Mouse (Mus musculus): ENCODE measurements around the gene Grin2d. TPM values are rescaled to one million over a fixed set of nuclear protein-coding genes. Genes with fewer than 3 reads are reported as not detected.
"Not testable (repeated sequence)": the region's sequence is repeated elsewhere in the genome, so short reads cannot be mapped to it uniquely, and the experiment has no call there.

Gene Grin2d
- polyA plus RNA-seq, 1 experiment from 2014 or later = 0.43 TPM

DNA sequence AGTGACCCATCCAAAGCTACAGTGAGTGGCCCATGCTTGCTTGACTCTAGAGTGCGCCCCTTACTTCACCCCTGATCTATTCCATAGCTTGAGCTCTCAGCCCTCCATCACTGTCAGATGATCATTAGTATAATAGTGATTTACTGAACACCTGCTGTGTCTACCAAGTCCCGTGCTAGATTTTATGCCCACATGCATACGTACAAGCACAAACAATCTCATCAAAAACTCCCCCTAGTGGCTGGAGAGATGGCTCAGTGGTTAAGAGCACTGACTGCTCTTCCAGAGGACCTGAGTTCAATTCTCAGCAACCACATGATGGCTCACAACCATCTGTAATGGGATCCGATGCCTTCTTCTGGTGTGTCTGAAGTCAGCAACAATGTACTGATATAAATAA, 19.9 kb upstream of the Grin2d start:
- not testable (repeated sequence) for H3K27me3 ChIP-seq (ENCODE audit: insufficient read depth, low read length); ATAC-seq (ENCODE audit: insufficient read depth); H3K9ac ChIP-seq; H3K4me1 ChIP-seq (ENCODE audit: insufficient read depth); H3K36me3 ChIP-seq (ENCODE audit: insufficient read depth); H3K9me3 ChIP-seq (ENCODE audit: low read depth, low read length)
- peak; percentile 55 for TF ChIP-seq CTCF (IDR thresholded peaks at IDR 0.05; ENCODE audit: low read depth)
- DNase-seq = peak; percentile 70
- Histone ChIP-seq H3K4me2 (peak overlapping the region; percentile 96), H3K4me3 (ENCODE audit: low read depth, low read length) (peak overlapping the region; percentile 49; the same call in 1 of the 2 replicates), H3K27ac (ENCODE audit: low read depth) (0 out of 2 replicates have a peak overlapping the region, but pooled peaks have one; percentile 81)
- WGBS = 63% methylated on average over 4 of the region's 4 CpGs

DNA sequence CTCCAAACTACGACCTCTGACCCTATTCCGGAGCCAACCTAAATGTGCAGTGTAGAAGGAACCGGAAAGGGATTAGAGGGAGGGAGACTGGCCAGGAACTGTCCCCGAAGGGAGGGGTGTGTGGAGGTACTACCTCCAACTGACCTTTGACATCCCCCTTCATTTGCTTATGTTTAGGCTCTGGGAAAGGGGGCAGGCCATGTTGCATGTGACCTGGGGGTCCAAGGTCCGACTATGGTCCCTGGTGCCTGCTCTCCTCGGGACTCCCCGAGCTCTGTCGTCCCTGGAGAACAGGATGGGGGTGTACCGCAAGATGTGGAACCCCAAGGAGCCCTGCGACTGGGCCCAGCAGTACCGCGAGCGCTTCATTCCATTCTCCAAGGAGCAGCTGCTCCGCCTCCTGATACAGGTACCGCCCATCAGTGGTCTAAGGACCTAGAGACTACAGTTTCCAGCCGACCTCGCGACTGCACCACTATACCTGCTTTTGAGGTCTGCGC, 19.1 kb upstream of the Grin2d start:
- H3K4me3 ChIP-seq (ENCODE audit: low read depth, low read length) = peak overlapping the region; percentile 49
- H3K27ac ChIP-seq (ENCODE audit: low read depth) = peak overlapping the region; percentile 81
- 3% methylated on average over 19 of the region's 19 CpGs for WGBS
- H3K36me3 ChIP-seq (ENCODE audit: insufficient read depth) = no peaks in the 10 kb centered on the region
- H3K9me3 ChIP-seq (ENCODE audit: low read depth, low read length) = no peaks in the 10 kb centered on the region
- H3K9ac ChIP-seq = peak overlapping the region; percentile 69
- peak; percentile 69 for ATAC-seq (ENCODE audit: insufficient read depth)
- peak overlapping the region; percentile 96 for H3K4me2 ChIP-seq
- DNase-seq = peak; percentile 77
- TF ChIP-seq CTCF (IDR thresholded peaks at IDR 0.05; ENCODE audit: low read depth) = 0 out of 2 replicates have a peak, but pooled peaks have one; percentile 4
- H3K4me1 ChIP-seq (ENCODE audit: insufficient read depth) = 0 out of 2 replicates have a peak, but pooled peaks cover 6% of the 10 kb centered on the region
- H3K27me3 ChIP-seq (ENCODE audit: insufficient read depth, low read length) = no peaks in the 10 kb centered on the region

DNA sequence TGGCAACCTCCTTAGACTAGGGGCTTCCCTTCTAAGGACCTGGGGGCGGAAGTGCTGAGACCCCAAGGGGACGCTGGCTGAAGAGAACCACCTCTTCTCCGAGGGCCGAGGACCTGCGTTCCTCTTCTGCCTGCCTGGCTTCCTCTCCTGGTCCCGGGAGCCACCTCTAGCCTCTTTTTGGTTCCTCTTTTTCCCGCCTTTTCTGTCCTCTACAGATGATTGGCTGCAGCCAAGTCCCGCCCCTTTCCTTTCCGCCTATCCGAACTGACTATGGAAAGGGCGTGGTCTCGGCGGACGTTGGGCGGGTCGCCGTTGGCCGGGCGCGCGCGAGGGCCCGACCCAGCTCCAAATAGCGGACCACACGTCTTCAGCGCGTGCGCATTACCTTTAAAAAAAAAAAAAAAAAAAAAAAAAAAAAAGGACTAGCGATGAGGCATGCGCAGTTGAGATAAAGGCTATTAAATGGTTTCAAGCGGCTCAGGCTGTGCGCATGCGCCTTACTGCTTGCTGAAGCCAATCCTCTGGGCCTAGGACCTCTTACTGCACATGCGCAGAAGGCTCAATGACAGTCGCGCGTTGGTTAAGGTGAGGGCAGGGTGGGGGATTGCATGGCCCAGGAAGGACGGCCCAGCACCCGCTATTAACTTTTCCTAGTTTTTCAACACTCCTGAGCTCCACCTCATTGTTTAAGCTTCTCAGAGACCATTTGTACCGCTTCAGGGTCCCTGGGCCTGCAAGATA, 18.5 kb upstream of the Grin2d start, which contains the start of the genes Syngr4 and Tmem143:
Syngr4 (minus strand) TSS at position 198 of the 741 bp plus-strand sequence.
Tmem143 (plus strand) TSS at position 425 of the 741 bp plus-strand sequence.
- peak within 1 kb of the TSS; percentile 96 for H3K4me2 ChIP-seq
- peak; percentile 87 for ATAC-seq (ENCODE audit: insufficient read depth)
- no peak for TF ChIP-seq CTCF (IDR thresholded peaks at IDR 0.05; ENCODE audit: low read depth)
- peak within 1 kb of the TSS; percentile 49 for H3K4me3 ChIP-seq (ENCODE audit: low read depth, low read length)
- H3K9me3 ChIP-seq (ENCODE audit: low read depth, low read length) = no peaks in the 10 kb centered on the region
- 0 out of 2 replicates have a peak, but pooled peaks cover 6% of the 10 kb centered on the region for H3K4me1 ChIP-seq (ENCODE audit: insufficient read depth)
- WGBS = under 1% methylated on average over 40 of the region's 40 CpGs
- DNase-seq = peak; percentile 100
- H3K9ac ChIP-seq = peak within 1 kb of the TSS; percentile 69
- no peaks in the 10 kb centered on the region for H3K36me3 ChIP-seq (ENCODE audit: insufficient read depth)
- peak within 1 kb of the TSS; percentile 81 for H3K27ac ChIP-seq (ENCODE audit: low read depth)
- H3K27me3 ChIP-seq (ENCODE audit: insufficient read depth, low read length) = no peaks in the 10 kb centered on the region

DNA sequence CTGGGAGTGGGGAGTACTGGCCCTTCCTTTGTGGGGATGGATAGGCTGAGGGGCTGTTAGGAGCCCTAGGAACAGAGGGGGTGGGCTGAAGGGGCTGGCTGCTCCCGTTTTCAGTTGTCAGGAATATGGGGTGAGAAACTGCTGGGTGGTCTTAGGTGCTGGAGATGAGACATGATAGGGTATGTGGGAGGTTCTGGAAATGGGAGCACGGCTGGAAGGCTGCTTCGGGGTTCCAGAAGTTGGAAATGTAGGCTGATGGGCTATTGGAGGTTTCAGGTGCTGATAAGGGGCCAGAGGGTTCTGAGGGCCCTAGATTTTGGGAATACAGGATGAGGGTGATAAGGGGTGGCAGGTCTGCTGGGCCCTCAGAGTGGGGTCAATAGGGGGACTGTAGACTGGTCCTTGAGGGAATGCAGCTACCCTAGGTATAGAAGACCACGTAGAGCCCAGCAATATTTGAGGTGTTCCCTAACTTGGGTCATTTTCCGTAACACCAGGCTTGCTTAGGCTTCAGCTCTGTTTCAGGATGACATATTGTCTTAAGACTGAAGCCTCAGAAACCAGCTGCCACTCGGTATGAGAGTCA, 17.8 kb upstream of the Grin2d start:
- peak overlapping the region; percentile 49 for H3K4me3 ChIP-seq (ENCODE audit: low read depth, low read length)
- no peak overlapping the region for H3K9ac ChIP-seq
- no peaks in the 10 kb centered on the region for H3K9me3 ChIP-seq (ENCODE audit: low read depth, low read length)
- DNase-seq (no peak), ATAC-seq (ENCODE audit: insufficient read depth) (0 out of 2 replicates have a peak, but pooled peaks have one; percentile 29)
- H3K27ac ChIP-seq (ENCODE audit: low read depth) = peak overlapping the region; percentile 52; the same call in 1 of the 2 replicates
- H3K4me2 ChIP-seq = peak overlapping the region; percentile 96
- no peaks in the 10 kb centered on the region for H3K27me3 ChIP-seq (ENCODE audit: insufficient read depth, low read length)
- 61% methylated on average over 6 of the region's 6 CpGs for WGBS
- H3K36me3 ChIP-seq (ENCODE audit: insufficient read depth) = no peaks in the 10 kb centered on the region
- 0 out of 2 replicates have a peak, but pooled peaks cover 6% of the 10 kb centered on the region for H3K4me1 ChIP-seq (ENCODE audit: insufficient read depth)
- no peak for TF ChIP-seq CTCF (IDR thresholded peaks at IDR 0.05; ENCODE audit: low read depth)

DNA sequence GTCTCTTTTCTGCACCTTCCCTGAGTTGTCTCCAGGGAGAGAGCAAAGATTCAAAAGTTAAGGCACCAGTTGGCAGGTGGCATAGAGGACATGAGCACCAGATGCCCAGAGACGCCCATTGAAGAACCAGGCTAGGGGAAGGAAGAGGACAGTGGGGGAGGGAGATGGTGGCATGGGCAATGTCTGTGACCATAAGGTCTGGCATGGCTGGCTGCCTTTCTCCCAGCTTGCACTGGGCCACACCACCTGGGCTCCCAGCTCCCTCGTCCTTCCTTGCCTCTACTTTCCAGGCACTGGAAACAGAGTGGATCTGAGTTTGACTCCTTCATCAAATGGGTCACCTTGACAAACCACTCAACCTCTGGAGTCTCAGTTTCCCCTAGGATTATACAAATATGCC, 14.5 kb upstream of the Grin2d start:
- Histone ChIP-seq H3K27ac (ENCODE audit: low read depth) (no peak overlapping the region), H3K4me3 (ENCODE audit: low read depth, low read length) (no peak overlapping the region), H3K9me3 (ENCODE audit: low read depth, low read length) (no peaks in the 10 kb centered on the region), H3K36me3 (ENCODE audit: insufficient read depth) (no peaks in the 10 kb centered on the region), H3K4me2 (no peak overlapping the region), H3K4me1 (ENCODE audit: insufficient read depth) (0 out of 2 replicates have a peak, but pooled peaks cover 2% of the 10 kb centered on the region), H3K9ac (no peak overlapping the region), H3K27me3 (ENCODE audit: insufficient read depth, low read length) (no peaks in the 10 kb centered on the region)
- 77% methylated on average over 2 of the region's 2 CpGs for WGBS
- TF ChIP-seq CTCF (IDR thresholded peaks at IDR 0.05; ENCODE audit: low read depth) = no peak
- ATAC-seq (ENCODE audit: insufficient read depth) = no peak
- no peak for DNase-seq

DNA sequence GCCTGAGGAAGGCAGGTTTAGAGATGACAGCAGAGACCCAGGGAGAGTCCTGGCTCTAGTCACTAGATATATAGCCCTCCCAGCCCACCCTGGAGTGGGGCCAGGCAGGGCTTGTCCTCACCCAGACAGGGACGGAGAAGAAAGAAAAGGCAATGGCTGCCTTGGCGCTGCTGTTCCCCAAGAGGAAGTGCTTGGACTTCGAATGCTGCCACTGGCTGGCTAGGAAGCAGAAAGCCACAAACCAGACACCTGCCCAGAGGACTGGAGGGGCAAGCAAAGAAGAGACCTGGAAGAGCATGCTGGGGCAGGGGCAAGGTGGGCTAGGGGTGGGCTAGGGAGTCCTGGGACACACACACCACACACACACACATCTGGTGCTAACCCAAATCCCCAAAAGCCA, 9.1 kb upstream of the Grin2d start:
- ATAC-seq (ENCODE audit: insufficient read depth) = 0 out of 2 replicates have a peak, but pooled peaks have one; percentile 20
- no peak for TF ChIP-seq CTCF (IDR thresholded peaks at IDR 0.05; ENCODE audit: low read depth)
- Histone ChIP-seq H3K36me3 (ENCODE audit: insufficient read depth) (peaks cover 40% of the 10 kb centered on the region), H3K4me3 (ENCODE audit: low read depth, low read length) (no peak overlapping the region), H3K9ac (peak overlapping the region; percentile 31; the same call in 1 of the 2 replicates), H3K9me3 (ENCODE audit: low read depth, low read length) (no peaks in the 10 kb centered on the region), H3K4me1 (ENCODE audit: insufficient read depth) (no peaks in the 10 kb centered on the region), H3K4me2 (no peak overlapping the region), H3K27me3 (ENCODE audit: insufficient read depth, low read length) (no peaks in the 10 kb centered on the region), H3K27ac (ENCODE audit: low read depth) (no peak overlapping the region)
- WGBS = 69% methylated on average over 3 of the region's 3 CpGs
- DNase-seq = no peak

DNA sequence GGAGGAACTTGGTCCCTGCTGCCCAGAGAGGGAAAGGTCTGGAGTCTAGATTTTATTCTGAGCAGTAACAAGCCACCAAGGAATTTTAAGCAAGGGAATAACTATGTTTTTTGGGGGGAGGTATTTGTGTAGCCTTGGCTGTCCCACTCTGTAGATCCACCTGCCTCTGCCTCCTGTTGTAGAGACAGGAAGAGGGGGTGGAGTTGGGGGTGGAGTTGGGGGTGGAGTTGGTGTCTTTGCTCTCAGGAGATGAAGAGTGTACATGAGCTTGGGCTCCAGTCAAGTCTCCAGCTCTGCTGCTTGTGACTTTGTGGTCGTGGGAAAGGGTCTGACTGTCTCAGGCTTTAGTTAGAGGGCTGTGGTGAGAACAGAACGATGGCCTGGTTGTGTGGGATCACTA, 2.8 kb upstream of the Grin2d start:
- Histone ChIP-seq H3K27me3 (ENCODE audit: insufficient read depth, low read length) (no peaks in the 10 kb centered on the region), H3K27ac (ENCODE audit: low read depth) (no peak overlapping the region), H3K9me3 (ENCODE audit: low read depth, low read length) (no peaks in the 10 kb centered on the region), H3K4me1 (ENCODE audit: insufficient read depth) (no peaks in the 10 kb centered on the region), H3K9ac (no peak overlapping the region), H3K4me3 (ENCODE audit: low read depth, low read length) (no peak overlapping the region), H3K4me2 (no peak overlapping the region), H3K36me3 (ENCODE audit: insufficient read depth) (peaks cover 94% of the 10 kb centered on the region)
- no peak for DNase-seq
- ATAC-seq (ENCODE audit: insufficient read depth) = no peak
- WGBS = 89% methylated on average over 2 of the region's 2 CpGs
- no peak for TF ChIP-seq CTCF (IDR thresholded peaks at IDR 0.05; ENCODE audit: low read depth)

Data from lung, embryonic 14.5 days (tissue).